Comparison of ENCODE assay signal across 30 mouse cellular contexts in the genomic region with DNA sequence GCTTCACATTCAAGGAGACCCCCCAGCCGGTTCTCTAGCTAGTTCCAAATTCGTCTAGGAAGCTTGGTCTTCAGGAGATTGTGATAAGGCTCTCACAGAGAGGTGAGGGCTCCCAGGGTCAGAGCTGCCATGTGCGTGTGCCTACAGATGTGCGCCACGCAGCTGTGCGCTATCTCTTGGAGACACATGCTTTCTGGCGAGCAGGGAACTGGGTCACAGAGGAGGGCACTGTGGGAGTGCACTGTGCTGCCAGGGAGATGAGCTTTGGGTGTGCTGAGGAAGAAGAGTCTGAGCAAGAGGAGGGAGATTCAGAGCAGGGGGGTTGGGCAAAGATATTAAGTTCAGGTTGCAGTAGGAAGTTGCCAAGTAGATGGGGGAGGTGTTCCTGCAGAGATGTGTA.
DNase-seq lines count a peak whose midpoint lies in the region; ATAC-seq and TF ChIP-seq lines count a peak whose summit lies in the region.
"Had no signal": no experiment of that assay in that cellular context is flagged by ENCODE, and none has a peak within 500 bp of the region (broad histone marks: within the 10 kb centered on the region; RNA-seq: fewer than 3 reads in every experiment).

No protein-coding gene starts in this region.

- TF ChIP-seq CTCF in brain, embryonic 14.5 days (IDR thresholded peaks at IDR 0.05; ENCODE audit: borderline replicate concordance, extremely low read depth, insufficient read depth, insufficient read length) = no peak

- TF ChIP-seq POLR2A in brain, embryonic 14.5 days (IDR thresholded peaks at IDR 0.05; ENCODE audit: borderline replicate concordance, extremely low read depth, insufficient read depth, insufficient read length, poor library complexity, severe bottlenecking) = no peak

- peaks cover 46% of the 10 kb centered on the region for H3K27me3 ChIP-seq in heart, embryonic 12.5 days (replicated peaks)
- H3K27me3 ChIP-seq in midbrain, embryonic 10.5 days (ENCODE audit: low read depth, poor library complexity, severe bottlenecking) = peaks cover 8% of the 10 kb centered on the region
- no peaks in the 10 kb centered on the region for H3K27me3 ChIP-seq in midbrain, embryonic 11.5 days (ENCODE audit: control insufficient read depth, insufficient read depth, low read length)
- H3K27me3 ChIP-seq: embryonic facial prominence, embryonic 15.5 days; limb, embryonic 15.5 days; neural tube, embryonic 15.5 days had no signal

- no peak overlapping the region for H3K9ac ChIP-seq in heart, embryonic 12.5 days
- H3K9ac ChIP-seq in midbrain, embryonic 11.5 days (ENCODE audit: low read length) = no peak overlapping the region
- H3K9ac ChIP-seq: embryonic facial prominence, embryonic 15.5 days; heart, embryonic 15.5 days; hindbrain, embryonic 14.5 days; limb, embryonic 15.5 days; liver, embryonic 14.5 days; neural tube, embryonic 15.5 days had no signal

- intact Hi-C loops in heart, postnatal 10 days (cut with DNase I) = no loop called here

- H3K36me3 ChIP-seq in heart, embryonic 12.5 days = no peaks in the 10 kb centered on the region
- H3K36me3 ChIP-seq in midbrain, embryonic 10.5 days = no peaks in the 10 kb centered on the region
- no peaks in the 10 kb centered on the region for H3K36me3 ChIP-seq in midbrain, embryonic 11.5 days (ENCODE audit: control insufficient read depth, insufficient read depth, low read length)
- H3K36me3 ChIP-seq: embryonic facial prominence, embryonic 10.5 days; embryonic facial prominence, embryonic 15.5 days; heart, embryonic 15.5 days; limb, embryonic 10.5 days; limb, embryonic 15.5 days; neural tube, embryonic 15.5 days had no signal

- no peak for ATAC-seq in heart, embryonic 12.5 days (ENCODE audit: insufficient number of reproducible peaks, low FRiP score)
- ATAC-seq in midbrain, embryonic 11.5 days (ENCODE audit: low FRiP score) = no peak
- ATAC-seq: activated CD4-positive, CD25-positive, alpha-beta regulatory T cell, adult 4 months had no signal

- WGBS in heart, embryonic 12.5 days = 12% methylated on average over 7 of the region's 7 CpGs
- 77% methylated on average over 7 of the region's 7 CpGs for WGBS in midbrain, embryonic 10.5 days
- 64% methylated on average over 7 of the region's 7 CpGs for WGBS in midbrain, embryonic 11.5 days

- H3K4me3 ChIP-seq in heart, embryonic 12.5 days = no peak overlapping the region
- no peak overlapping the region for H3K4me3 ChIP-seq in midbrain, embryonic 10.5 days
- no peak overlapping the region for H3K4me3 ChIP-seq in midbrain, embryonic 11.5 days (ENCODE audit: low read depth, low read length)
- H3K4me3 ChIP-seq: embryonic facial prominence, embryonic 10.5 days; embryonic facial prominence, embryonic 15.5 days; gastrocnemius, adult 2 months; heart, embryonic 15.5 days; limb, embryonic 10.5 days; limb, embryonic 15.5 days; neural tube, embryonic 15.5 days had no signal

- H3K27ac ChIP-seq in heart, embryonic 12.5 days (ENCODE audit: poor library complexity, severe bottlenecking) = no peak overlapping the region
- H3K27ac ChIP-seq in midbrain, embryonic 10.5 days (replicated peaks) = 0 out of 2 replicates have a peak overlapping the region, but pooled peaks have one; percentile 9
- H3K27ac ChIP-seq in midbrain, embryonic 11.5 days (ENCODE audit: low read depth, low read length) = no peak overlapping the region
- H3K27ac ChIP-seq: embryonic facial prominence, embryonic 15.5 days; gastrocnemius, adult 2 months; heart, embryonic 15.5 days; hindbrain, embryonic 14.5 days; limb, embryonic 10.5 days; limb, embryonic 15.5 days; liver, embryonic 14.5 days; stomach, postnatal 0 days had no signal

- 0 out of 2 replicates have a peak overlapping the region, but pooled peaks have one; percentile 14 for H3K4me2 ChIP-seq in heart, embryonic 12.5 days
- H3K4me2 ChIP-seq in midbrain, embryonic 11.5 days = no peak overlapping the region
- H3K4me2 ChIP-seq: embryonic facial prominence, embryonic 15.5 days; heart, embryonic 15.5 days; hindbrain, embryonic 14.5 days; limb, embryonic 15.5 days; neural tube, embryonic 15.5 days had no signal

- no peak for DNase-seq in heart, postnatal 10 days
- DNase-seq in midbrain, embryonic 10.5 days (ENCODE audit: low spot score) = no peak
- no peak for DNase-seq in midbrain, embryonic 11.5 days (ENCODE audit: low spot score, missing footprints)
- peak; percentile 17 for DNase-seq in brain, embryonic 14.5 days (ENCODE audit: low read depth)
- DNase-seq in retina, postnatal 1 day = peak; percentile 70
- no peak for DNase-seq in cerebellum, adult 18-20 months
- DNase-seq: adrenal gland, adult 2 months; adrenal gland, postnatal 36 days; B cell, adult 2 months; cerebellum, adult 9-10 months; gastrocnemius, adult 2 months; heart, postnatal 36 days; kidney, adult 18-20 months; layer of hippocampus, adult 9-11 months; lung, adult 2 months; lung, postnatal 10 days; right cerebral cortex, postnatal 4 days; thymus, adult 18-20 months; thymus, postnatal 25 days had no signal

- no peaks in the 10 kb centered on the region for H3K9me3 ChIP-seq in heart, embryonic 12.5 days (replicated peaks)
- no peaks in the 10 kb centered on the region for H3K9me3 ChIP-seq in midbrain, embryonic 10.5 days (replicated peaks)
- H3K9me3 ChIP-seq in midbrain, embryonic 11.5 days (ENCODE audit: control insufficient read depth, low read length) = no peaks in the 10 kb centered on the region
- H3K9me3 ChIP-seq: embryonic facial prominence, embryonic 10.5 days; embryonic facial prominence, embryonic 15.5 days; heart, embryonic 15.5 days; limb, embryonic 10.5 days; limb, embryonic 15.5 days; neural tube, embryonic 15.5 days had no signal

- peaks cover 27% of the 10 kb centered on the region for H3K4me1 ChIP-seq in heart, embryonic 12.5 days (replicated peaks)
- H3K4me1 ChIP-seq in midbrain, embryonic 10.5 days = peaks cover 26% of the 10 kb centered on the region
- H3K4me1 ChIP-seq in midbrain, embryonic 11.5 days (ENCODE audit: control insufficient read depth, insufficient read depth, low read length) = peaks cover 12% of the 10 kb centered on the region

Comparison
In these comparisons a context has a peak if more than half of its experiments do, and no peak if none do; other contexts are left out.
1. DNase-seq: peak in brain, embryonic 14.5 days (single experiment) and retina, postnatal 1 day (single experiment); none in heart, postnatal 10 days (0 of 2), midbrain, embryonic 10.5 days (single experiment), midbrain, embryonic 11.5 days (single experiment) and cerebellum, adult 18-20 months (0 of 2).